Mouse (Mus musculus) cerebellum, adult 9-10 months (tissue): ENCODE measurements around the gene Gpr179.
"Not testable (repeated sequence)": the region's sequence is repeated elsewhere in the genome, so short reads cannot be mapped to it uniquely, and the experiment has no call there.

Experiments used
- DNase-seq: peaks from one replicate; pipeline ENCODE4 v3.0.0; 2022

Gene Gpr179

GRCm38 (mm10) chr11:97315504-97316503 is 36.1 kb downstream of the Gpr179 start, which contains the start of gene Mrpl45:
Mrpl45 (plus strand) TSS chr11:97315716.
- peak; percentile 99 for DNase-seq

DNA sequence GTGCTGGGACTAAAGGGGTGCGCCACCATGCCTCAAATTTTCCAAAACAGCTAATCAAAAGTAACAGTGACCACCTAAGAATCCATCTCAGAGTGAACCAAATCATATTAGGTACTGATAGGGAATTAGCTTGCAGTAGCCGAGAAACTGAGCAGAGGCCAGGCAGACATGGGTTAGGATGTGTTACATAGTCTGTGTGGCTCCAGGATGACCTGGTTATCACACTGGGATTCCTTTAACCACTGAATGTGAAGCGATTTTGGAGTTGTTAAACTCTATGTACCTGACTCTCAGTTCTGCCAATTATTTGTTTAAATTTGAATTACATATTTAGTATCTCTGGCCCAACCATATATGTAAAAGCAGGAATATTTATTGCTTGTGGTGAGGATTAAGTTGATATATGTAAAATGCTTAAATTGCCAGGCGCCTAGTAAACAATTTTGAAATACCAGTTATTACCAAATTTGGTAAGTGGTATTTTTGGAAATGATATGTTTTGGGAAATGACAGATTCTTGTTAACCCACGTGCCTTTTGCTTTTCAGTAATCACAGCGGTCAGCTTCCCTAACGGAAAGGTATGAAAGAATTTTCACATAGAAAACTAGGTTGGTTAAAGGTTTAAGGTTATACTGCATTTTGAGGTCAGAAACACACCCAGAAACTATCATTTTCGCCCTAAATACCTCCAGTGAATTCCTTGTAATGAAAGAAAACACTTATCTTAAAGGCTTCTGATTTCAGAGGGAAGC is 37.0 kb downstream of the Gpr179 start:
- DNase-seq: peak; percentile 52

GRCm38 (mm10) chr11:97314110-97314509 is 37.8 kb downstream of the Gpr179 start:
- peak; percentile 68 for DNase-seq

GRCm38 (mm10) chr11:97312871-97313270 is 39.0 kb downstream of the Gpr179 start:
- not testable (repeated sequence) for DNase-seq

DNA sequence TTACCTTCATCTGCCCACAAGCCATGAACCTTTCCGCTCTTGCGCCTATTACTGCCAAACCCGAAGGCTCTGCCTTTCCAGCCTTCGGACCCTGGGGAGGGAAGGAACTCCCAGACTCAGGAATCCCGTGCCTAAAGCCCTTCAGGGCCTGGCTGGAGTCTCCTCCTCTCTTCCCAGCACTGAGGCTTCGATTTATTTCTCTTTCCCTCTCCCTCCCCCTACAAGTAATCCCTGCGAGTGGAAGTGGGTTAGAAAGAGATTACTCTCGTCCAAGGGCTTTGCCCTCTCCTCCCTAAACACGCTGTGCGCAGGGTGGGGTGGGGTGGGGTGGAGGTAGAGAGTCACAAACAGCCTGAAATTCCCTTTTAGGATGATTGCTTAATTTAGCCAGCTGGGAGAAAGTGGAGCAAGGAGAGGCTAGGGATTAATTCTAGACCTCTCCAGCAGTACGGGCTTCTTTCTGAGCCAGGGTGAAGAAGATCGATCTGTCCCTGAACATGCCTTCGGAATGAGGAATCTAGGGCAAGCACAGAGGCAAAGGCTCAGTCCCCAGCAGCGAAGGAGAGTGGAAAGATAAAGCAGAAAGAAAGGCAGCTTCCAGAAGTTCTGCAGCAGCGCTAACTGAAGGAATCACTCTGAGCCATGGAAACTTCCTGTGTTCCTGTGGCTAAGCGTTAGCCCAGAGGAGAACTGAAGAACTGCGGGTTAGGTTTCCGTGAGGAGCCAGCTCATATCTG is 40.8 kb downstream of the Gpr179 start:
- peak; percentile 39 for DNase-seq

- peak; percentile 88 for DNase-seq
These were observed 41.8 kb downstream of the Gpr179 start for GRCm38 (mm10) chr11:97309911-97310571.

DNA sequence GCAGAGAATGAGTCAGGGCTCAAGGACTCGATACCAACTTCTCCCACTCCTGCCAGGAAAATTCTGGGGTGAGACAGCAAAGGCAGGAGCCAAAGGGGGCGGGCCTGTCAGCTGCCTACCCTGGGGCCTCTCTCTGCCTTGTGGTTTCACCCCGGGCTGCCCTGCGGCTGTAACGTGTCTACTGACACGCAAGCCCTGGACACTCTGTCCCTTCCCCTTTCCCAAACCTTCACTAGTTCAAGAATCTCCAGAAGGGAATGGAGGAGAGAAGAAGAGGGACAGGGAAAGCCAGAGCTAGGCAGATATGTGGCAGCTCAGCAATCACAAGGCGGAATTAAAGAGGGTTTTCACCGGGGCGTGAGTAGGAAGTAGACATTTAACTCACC is 42.4 kb downstream of the Gpr179 start:
- peak; percentile 58 for DNase-seq

DNA sequence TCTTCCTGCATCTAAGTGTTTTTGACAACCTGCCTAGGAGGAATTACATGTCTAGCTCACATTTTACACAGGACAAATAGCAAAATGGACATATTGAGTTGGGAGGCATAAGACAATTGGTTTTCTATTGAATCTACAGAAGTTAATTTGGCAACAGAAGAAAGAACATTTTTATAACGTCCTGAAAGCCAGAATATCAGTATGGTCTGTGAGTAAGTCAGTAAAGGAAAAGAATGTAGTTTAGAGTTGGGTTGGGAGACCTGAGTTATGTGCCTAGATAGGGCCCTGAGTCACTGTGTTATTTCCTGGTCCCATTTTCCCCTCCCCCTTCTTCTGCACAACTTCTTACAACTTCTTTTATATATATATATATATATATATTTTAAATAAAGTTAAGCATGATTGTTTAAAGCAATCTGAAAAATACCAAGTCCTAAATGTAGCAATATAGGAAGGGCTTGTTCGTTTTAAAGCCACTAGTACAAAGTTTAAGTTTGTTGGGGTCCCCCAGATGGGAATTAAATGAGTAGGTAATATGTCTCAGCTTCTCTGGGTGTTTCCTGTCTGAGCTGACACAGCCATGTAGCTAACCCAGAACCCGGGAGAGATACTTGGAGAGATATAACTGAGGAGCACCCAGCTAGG is 42.9 kb downstream of the Gpr179 start:
- DNase-seq: no peak

- DNase-seq: no peak
These were observed 44.4 kb downstream of the Gpr179 start for GRCm38 (mm10) chr11:97307294-97308069.

DNA sequence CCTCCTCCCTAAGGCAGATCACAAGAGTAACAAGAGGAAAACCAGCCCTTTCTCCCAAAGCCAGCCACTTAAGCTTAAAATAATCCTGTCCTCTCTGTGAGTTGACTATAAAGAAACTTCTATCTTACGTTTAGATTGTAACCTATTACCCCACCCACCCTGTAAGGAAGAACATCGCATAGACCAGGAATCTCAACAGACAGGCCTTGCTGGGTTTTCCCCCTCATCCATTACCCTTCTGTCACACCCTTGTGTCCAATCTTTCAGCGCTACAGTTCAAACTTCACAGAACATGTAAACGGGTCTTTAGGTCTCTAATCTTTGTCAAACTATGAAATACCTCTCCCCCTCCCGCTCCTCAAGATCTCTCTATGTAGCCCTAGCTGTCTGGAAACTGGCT is 47.2 kb downstream of the Gpr179 start:
- DNase-seq: no peak

- no peak for DNase-seq
These were observed 49.6 kb downstream of the Gpr179 start for GRCm38 (mm10) chr11:97302231-97302781.

GRCm38 (mm10) chr11:97301406-97301805 is 50.5 kb downstream of the Gpr179 start:
- DNase-seq: no peak

- DNase-seq: no peak
These were observed 51.9 kb downstream of the Gpr179 start for GRCm38 (mm10) chr11:97299939-97300338.

DNA sequence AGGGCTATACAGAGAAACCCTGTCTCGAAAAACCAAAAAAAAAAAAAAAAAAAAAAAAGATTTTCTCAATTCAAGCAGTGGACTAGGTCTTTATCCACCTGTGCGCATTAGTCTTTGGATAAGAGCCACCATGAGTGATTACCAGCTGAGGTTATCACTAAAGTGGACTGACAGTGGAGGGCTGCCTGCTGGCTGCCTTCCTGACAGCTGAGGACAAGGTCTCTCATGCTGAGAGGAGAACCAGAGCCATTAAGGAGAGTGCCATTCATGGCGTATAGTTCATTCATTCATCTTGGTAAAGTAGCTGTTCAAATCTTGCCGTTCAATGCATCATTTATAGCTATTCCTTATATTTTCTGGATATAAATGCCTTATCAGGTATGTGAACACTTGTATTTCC is 55.3 kb downstream of the Gpr179 start:
- DNase-seq: no peak

DNA sequence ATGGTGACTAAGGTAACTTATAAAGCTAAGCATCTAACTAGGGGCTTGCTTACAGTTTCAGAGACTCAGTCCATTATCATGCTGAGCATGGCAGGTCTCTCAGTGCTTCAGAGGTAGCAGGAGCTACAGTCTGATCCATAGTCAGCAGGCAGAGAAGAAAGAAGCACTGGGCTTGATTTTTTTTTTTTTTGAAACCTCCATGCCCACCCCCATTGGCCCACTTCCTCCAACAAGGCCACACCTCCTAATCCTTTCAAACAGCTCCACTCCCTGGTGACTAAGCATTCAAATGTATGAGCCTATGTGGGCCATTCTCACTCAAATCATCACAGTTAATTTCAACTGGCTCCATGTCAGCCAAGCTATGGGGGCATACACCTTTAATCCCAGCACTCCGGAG is 59.1 kb downstream of the Gpr179 start:
- no peak for DNase-seq

DNA sequence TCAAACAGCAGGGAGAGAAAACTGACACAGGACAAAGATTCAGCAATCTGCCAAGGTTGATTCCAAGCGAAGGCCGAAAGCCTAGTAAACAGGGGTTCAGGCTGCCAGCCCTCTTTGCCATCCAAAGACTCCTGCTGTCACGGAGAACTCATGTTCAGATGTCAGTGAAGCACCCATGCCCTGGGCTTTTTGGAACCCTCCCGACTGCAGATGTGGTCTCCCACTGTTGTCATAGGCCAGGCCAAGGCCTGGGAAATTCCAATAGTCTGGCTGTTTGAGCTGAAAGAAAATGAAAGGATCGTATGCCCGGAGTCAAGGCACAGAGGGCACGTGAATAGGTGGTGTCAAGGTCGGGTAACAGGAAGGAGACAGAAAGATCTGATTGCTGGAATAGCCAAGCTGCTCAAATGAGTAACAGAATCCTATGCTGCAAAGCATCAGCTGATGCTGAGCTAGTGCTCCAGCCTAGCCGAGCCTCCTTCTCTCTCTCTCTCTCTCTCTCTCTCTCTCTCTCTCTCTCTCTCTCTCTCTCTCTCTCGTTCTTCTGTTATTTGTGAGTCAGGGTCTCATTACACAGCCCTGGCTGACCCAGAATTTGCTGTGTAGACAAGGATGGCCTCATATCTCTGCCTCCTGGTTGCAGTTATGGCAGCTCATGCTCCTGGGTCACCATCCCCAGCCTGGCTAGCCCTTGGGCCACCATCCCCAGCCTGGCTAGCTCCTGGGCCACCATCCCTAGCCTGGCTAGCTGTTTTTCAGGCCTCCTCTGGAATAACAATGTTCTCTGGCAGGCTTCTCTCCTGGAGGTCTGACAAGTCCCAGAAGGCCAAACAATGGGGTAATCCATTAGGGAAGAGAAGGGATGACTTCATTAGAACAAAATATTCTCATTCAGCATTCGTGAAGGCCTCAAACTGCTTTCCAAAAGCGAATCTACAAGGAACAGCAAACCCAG is 62.3 kb downstream of the Gpr179 start:
- no peak for DNase-seq

DNA sequence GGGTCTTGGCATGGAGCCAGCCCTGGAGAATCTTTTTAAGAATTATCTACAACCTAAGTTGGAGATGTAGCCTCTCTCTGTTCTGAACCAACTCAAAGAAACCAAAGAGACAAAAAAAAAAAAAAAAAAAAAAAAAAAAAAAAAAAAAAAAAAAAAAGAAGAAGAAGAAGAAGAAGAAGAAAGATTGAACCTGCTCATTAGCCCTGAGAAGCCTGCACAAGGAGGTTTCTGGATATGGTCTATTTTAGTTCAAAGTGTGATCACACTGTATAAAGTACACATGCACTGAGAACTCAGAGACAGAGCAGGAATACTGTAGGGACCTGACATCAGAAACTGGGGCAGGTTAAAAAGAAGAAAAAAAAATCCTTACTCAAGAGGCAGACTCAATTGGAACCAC is 64.2 kb downstream of the Gpr179 start:
- DNase-seq: no peak

DNA sequence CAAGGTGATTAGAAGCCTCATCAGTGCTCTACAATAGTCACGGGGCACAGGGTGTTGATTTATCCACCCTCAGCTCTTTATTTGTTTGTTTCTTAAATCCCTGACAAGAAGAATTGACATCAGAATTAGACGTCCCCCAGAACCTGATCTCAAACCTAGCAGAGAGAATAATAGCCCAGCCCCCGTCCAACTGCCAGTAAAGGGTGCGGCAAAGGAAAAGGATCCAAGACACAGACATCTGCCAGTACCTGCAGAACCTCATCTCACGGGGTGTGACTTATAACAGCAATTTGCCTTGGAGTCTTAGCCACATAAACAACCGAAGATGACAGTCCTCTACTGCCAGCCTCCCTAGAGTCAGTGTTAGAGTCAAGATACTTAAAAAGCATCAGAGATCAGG is 64.9 kb downstream of the Gpr179 start:
- DNase-seq: no peak
